Mouse (Mus musculus): ENCODE results near the gene Zfp493. TPM values are rescaled to one million over a fixed set of nuclear protein-coding genes. Genes with fewer than 3 reads are reported as not detected.

Zfp493 gene
- 1.8 and 2.3 TPM in 2 replicates for polyA plus RNA-seq (2021; fragmentation: Nextera tagmentation)
- long read RNA-seq, experiment 1, partial matches to known transcripts = 0 of 3 reads
- long read RNA-seq, experiment 1, other reads (novel, unspliced or antisense) = 1 of 3 reads
- long read RNA-seq, experiment 2, transcript Zfp493-201 (4 exons, 3,258 nt) = major isoform, 7 of 15 reads
- long read RNA-seq, experiment 2, partial matches to known transcripts = 0 of 15 reads
- long read RNA-seq, experiment 2, other reads (novel, unspliced or antisense) = 8 of 15 reads

GRCm38 (mm10) chr13:67779265-67780221, at the start of gene Zfp493:
Gene Zfp493, plus strand, starts transcription at chr13:67779693.

GRCm38 (mm10) chr13:67754333-67755306, 24.9 kb upstream of the Zfp493 start, which contains the start of gene Zfp85:
Gene Zfp85, minus strand, starts transcription at chr13:67755228.

GRCm38 (mm10) chr13:67813710-67814660, 34.5 kb downstream of the Zfp493 start, which contains the start of gene Zfp273:
Gene Zfp273, plus strand, starts transcription at chr13:67813740.

GRCm38 (mm10) chr13:67830911-67831336, 51.4 kb downstream of the Zfp493 start, which contains the start of gene Gm10037:
Gene Gm10037, plus strand, starts transcription at chr13:67831106.

Other genes starting within 250 kb of the Zfp493 start
- gene Zfp748, start 225.9 kb upstream of the Zfp493 start, polyA plus RNA-seq (2021; fragmentation: Nextera tagmentation) = 5.4 and 6.0 TPM in 2 replicates
- 2.2 and 2.7 TPM in 2 replicates for gene Zfp729b, start 170.0 kb upstream of the Zfp493 start, polyA plus RNA-seq (2021; fragmentation: Nextera tagmentation)
- 1.5 TPM in 1 of 2 replicates, not detected in the other for gene Gm49345, start 141.9 kb upstream of the Zfp493 start, polyA plus RNA-seq (2021; fragmentation: Nextera tagmentation)
- gene Zfp729a, start 141.9 kb upstream of the Zfp493 start, polyA plus RNA-seq (2021; fragmentation: Nextera tagmentation) = 1.6 and 1.9 TPM in 2 replicates
- gene Zfp738, start 92.6 kb upstream of the Zfp493 start, polyA plus RNA-seq (2021; fragmentation: Nextera tagmentation) = 6.2 and 7.2 TPM in 2 replicates
- gene Zfp65, start 50.5 kb upstream of the Zfp493 start, polyA plus RNA-seq (2021; fragmentation: Nextera tagmentation) = 2.5 and 3.0 TPM in 2 replicates
- gene Zfp85, start 24.5 kb upstream of the Zfp493 start, polyA plus RNA-seq (2021; fragmentation: Nextera tagmentation) = 3.5 and 4.0 TPM in 2 replicates
- 2.9 and 3.0 TPM in 2 replicates for gene Zfp273, start 34.0 kb downstream of the Zfp493 start, polyA plus RNA-seq (2021; fragmentation: Nextera tagmentation)
- 10.1 and 10.3 TPM in 2 replicates for gene Gm10037, start 51.4 kb downstream of the Zfp493 start, polyA plus RNA-seq (2021; fragmentation: Nextera tagmentation)
- not detected in 2 replicates for gene BC048507, start 83.6 kb downstream of the Zfp493 start, polyA plus RNA-seq (2021; fragmentation: Nextera tagmentation)

All from layer of hippocampus, adult 6 months (tissue).